32 mouse cellular contexts compared by ENCODE assay signal in genomic region chr2:113497696-113498095, GRCm38 (mm10).
DNase-seq lines count a peak whose midpoint lies in the region; ATAC-seq and TF ChIP-seq lines count a peak whose summit lies in the region.
"Had no signal": no experiment of that assay in that cellular context is flagged by ENCODE, and none has a peak within 500 bp of the region (broad histone marks: within the 10 kb centered on the region; RNA-seq: fewer than 3 reads in every experiment).

No protein-coding gene starts in this region.

- peaks cover 9% of the 10 kb centered on the region for H3K4me1 ChIP-seq in kidney, adult 2 months (ENCODE audit: control insufficient read depth, insufficient read depth, low read length)
- 0 out of 2 replicates have a peak, but pooled peaks cover 3% of the 10 kb centered on the region for H3K4me1 ChIP-seq in kidney, embryonic 16.5 days (ENCODE audit: insufficient read depth, low read length)
- H3K4me1 ChIP-seq in limb, embryonic 10.5 days, result peaks cover 24% of the 10 kb centered on the region
- H3K4me1 ChIP-seq: forebrain, embryonic 12.5 days; heart, embryonic 12.5 days; hindbrain, embryonic 13.5 days; midbrain, embryonic 10.5 days; midbrain, embryonic 15.5 days; neural tube, embryonic 15.5 days had no signal

- no peak overlapping the region for H3K4me3 ChIP-seq in kidney, adult 2 months (ENCODE audit: insufficient read depth, low read depth, low read length)
- H3K4me3 ChIP-seq in kidney, embryonic 16.5 days (ENCODE audit: low read length), result no peak overlapping the region
- peak overlapping the region; percentile 0; the same call in 1 of the 2 replicates for H3K4me3 ChIP-seq in limb, embryonic 10.5 days
- H3K4me3 ChIP-seq: erythroblast, embryonic 14.5 days; forebrain, embryonic 12.5 days; heart, embryonic 12.5 days; hindbrain, embryonic 13.5 days; left cerebral cortex, adult 2 months; midbrain, embryonic 10.5 days; midbrain, embryonic 15.5 days; neural tube, embryonic 15.5 days had no signal

- H3K36me3 ChIP-seq in kidney, adult 2 months (ENCODE audit: control insufficient read depth, insufficient read depth, low read length), result no peaks in the 10 kb centered on the region
- no peaks in the 10 kb centered on the region for H3K36me3 ChIP-seq in kidney, embryonic 16.5 days (ENCODE audit: insufficient read depth, low read length)
- no peaks in the 10 kb centered on the region for H3K36me3 ChIP-seq in limb, embryonic 10.5 days
- H3K36me3 ChIP-seq: forebrain, embryonic 12.5 days; heart, embryonic 12.5 days; hindbrain, embryonic 13.5 days; midbrain, embryonic 10.5 days; midbrain, embryonic 15.5 days; neural tube, embryonic 15.5 days had no signal

- no peak overlapping the region for H3K9ac ChIP-seq in kidney, embryonic 16.5 days (replicated peaks; ENCODE audit: low read length)
- H3K9ac ChIP-seq: forebrain, embryonic 12.5 days; forebrain, postnatal 0 days; heart, embryonic 12.5 days; hindbrain, embryonic 13.5 days; liver, embryonic 14.5 days; midbrain, embryonic 15.5 days; neural tube, embryonic 15.5 days had no signal

- WGBS in kidney, adult 2 months, result 37% methylated on average over 6 of the region's 6 CpGs
- WGBS in kidney, embryonic 16.5 days, result 34% methylated on average over 6 of the region's 6 CpGs
- WGBS in limb, embryonic 10.5 days, result 33% methylated on average over 6 of the region's 6 CpGs

- H3K27ac ChIP-seq in kidney, adult 2 months (ENCODE audit: insufficient read depth, low read depth, low read length), result no peak overlapping the region
- no peak overlapping the region for H3K27ac ChIP-seq in kidney, embryonic 16.5 days (ENCODE audit: low read length)
- no peak overlapping the region for H3K27ac ChIP-seq in limb, embryonic 10.5 days
- H3K27ac ChIP-seq: forebrain, embryonic 12.5 days; hindbrain, embryonic 13.5 days; kidney, postnatal 0 days; left cerebral cortex, adult 2 months; liver, embryonic 14.5 days; macrophage; midbrain, embryonic 10.5 days; midbrain, embryonic 15.5 days; neural tube, embryonic 15.5 days had no signal

- ATAC-seq in kidney, embryonic 16.5 days (ENCODE audit: low FRiP score, low TSS enrichment), result no peak
- ATAC-seq: activated CD4-positive, CD25-positive, alpha-beta regulatory T cell, adult 4 months; forebrain, postnatal 0 days; midbrain, embryonic 15.5 days had no signal

- no peak for TF ChIP-seq CTCF in kidney, adult 2 months (conservative IDR thresholded peaks at IDR 0.05; ENCODE audit: insufficient read depth, insufficient read length, low read depth, low read length)

- H3K9me3 ChIP-seq in kidney, embryonic 16.5 days (ENCODE audit: low read length), result no peaks in the 10 kb centered on the region
- H3K9me3 ChIP-seq in limb, embryonic 10.5 days (replicated peaks), result no peaks in the 10 kb centered on the region
- H3K9me3 ChIP-seq: forebrain, embryonic 12.5 days; heart, embryonic 12.5 days; hindbrain, embryonic 13.5 days; midbrain, embryonic 10.5 days; midbrain, embryonic 15.5 days; neural tube, embryonic 15.5 days had no signal

- TF ChIP-seq POLR2A in kidney, adult 2 months (IDR thresholded peaks at IDR 0.05; ENCODE audit: low read depth, low read length), result no peak

- peak; percentile 39 for DNase-seq in embryo, embryonic 10.5 days (ENCODE audit: low spot score)
- DNase-seq in embryo, embryonic 9.5 days (ENCODE audit: extremely low spot score), result no peak
- DNase-seq in kidney, adult 2 months, result peak; percentile 57
- DNase-seq in limb, embryonic 10.5 days (ENCODE audit: low spot score), result peak; percentile 42
- DNase-seq in yolk sac, embryonic 10.5 days (ENCODE audit: low spot score), result peak; percentile 2
- DNase-seq in adrenal gland, postnatal 36 days, result no peak
- DNase-seq: adrenal gland, adult 2 months; cerebellum, adult 8-10 months; cerebellum, postnatal 25 days; forebrain, postnatal 0 days; gastrocnemius, postnatal 25 days; heart, adult 18-20 months; heart, postnatal 4 days; liver; lung, adult 2 months; lung, postnatal 10 days; retina, postnatal 1 day; right cerebral cortex, postnatal 14 days had no signal

- no peak overlapping the region for H3K4me2 ChIP-seq in kidney, embryonic 16.5 days (replicated peaks; ENCODE audit: low read depth, low read length)
- H3K4me2 ChIP-seq: forebrain, embryonic 12.5 days; heart, embryonic 12.5 days; hindbrain, embryonic 13.5 days; midbrain, embryonic 15.5 days; neural tube, embryonic 15.5 days had no signal

- H3K27me3 ChIP-seq in kidney, adult 2 months (replicated peaks; ENCODE audit: control insufficient read depth, insufficient read depth, low read length), result no peaks in the 10 kb centered on the region
- H3K27me3 ChIP-seq in kidney, embryonic 16.5 days (ENCODE audit: insufficient read depth, low read length), result no peaks in the 10 kb centered on the region
- no peaks in the 10 kb centered on the region for H3K27me3 ChIP-seq in limb, embryonic 10.5 days (ENCODE audit: low read depth, poor library complexity, severe bottlenecking)
- H3K27me3 ChIP-seq: CH12.LX; forebrain, embryonic 12.5 days; heart, embryonic 12.5 days; hindbrain, embryonic 13.5 days; midbrain, embryonic 15.5 days; neural tube, embryonic 15.5 days had no signal

Comparison
In these comparisons a context has a peak if more than half of its experiments do, and no peak if none do; other contexts are left out.
1. DNase-seq: peak in embryo, embryonic 10.5 days (single experiment), kidney, adult 2 months (single experiment), limb, embryonic 10.5 days (single experiment) and yolk sac, embryonic 10.5 days (single experiment); none in embryo, embryonic 9.5 days (single experiment) and adrenal gland, postnatal 36 days (0 of 2).